Mouse (Mus musculus): ENCODE data around the gene Fam19a1.

GRCm38 (mm10) chr6:96349446-96350025, 236.6 kb downstream of the Fam19a1 start:
- TF ChIP-seq CTCF (IDR thresholded peaks at IDR 0.05; ENCODE audit: low read depth), result no peak
- no peak for TF ChIP-seq EP300 (optimal IDR thresholded peaks at IDR 0.05)
